Mouse (Mus musculus) cerebellum, adult 9-10 months (tissue): ENCODE measurements around the gene Phf8.
A peak's percentile ranks its signal among the peaks of the same experiment; 100 is the strongest.
"Not testable (repeated sequence)": the region's sequence is repeated elsewhere in the genome, so short reads cannot be mapped to it uniquely, and the experiment has no call there.

ENCODE experiments used
- DNase-seq: peaks from one replicate; pipeline ENCODE4 v3.0.0; 2022

The Phf8 gene

DNA sequence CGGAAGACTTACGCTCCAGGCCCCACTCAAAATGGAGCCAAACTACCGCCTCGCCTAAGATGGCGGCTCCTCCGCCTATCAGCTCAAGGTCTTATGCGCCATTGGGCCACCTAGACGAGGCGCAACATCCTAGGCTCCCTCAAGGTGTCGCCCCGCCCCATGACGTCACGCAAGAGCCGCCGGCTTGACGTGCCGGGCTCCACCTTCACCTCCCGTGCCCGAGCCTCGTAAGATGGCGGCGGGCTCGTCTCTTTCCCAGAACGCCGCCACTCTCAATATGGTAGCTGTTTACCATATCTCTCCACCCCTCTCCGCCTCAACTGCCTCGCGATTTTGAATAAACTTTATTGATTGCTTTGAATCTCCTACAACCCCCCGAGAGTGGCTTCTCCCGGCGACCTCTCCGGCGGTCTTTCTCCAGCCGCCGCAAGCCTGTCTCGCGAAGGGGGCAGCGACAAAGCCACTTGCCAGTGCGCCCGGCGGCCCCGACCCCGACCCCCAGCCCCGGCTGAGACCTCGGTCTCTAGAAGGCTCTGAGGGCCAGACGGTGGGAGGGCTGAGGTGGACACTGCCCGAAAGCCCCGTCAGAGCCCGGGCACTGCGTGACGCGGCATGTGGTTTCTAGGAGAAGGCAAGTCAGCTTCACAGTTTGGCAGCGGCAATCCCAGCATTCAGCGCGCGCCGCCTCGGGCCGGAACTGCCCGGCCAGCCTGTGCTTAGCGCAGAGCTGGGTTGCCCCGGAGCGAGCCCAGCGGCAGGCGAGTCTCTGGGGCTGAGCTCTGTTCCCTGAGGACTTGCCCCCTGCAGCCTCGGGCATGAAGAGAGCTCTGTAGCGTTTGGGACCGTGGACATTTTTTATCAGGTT is at the start of gene Phf8:
Gene Phf8 (plus strand): TSS at position 215 of the 865 bp plus-strand sequence.
- peak; percentile 95 for DNase-seq

GRCm38 (mm10) chrX:151488128-151488527 is 32.3 kb upstream of the Phf8 start:
- DNase-seq, result no peak

DNA sequence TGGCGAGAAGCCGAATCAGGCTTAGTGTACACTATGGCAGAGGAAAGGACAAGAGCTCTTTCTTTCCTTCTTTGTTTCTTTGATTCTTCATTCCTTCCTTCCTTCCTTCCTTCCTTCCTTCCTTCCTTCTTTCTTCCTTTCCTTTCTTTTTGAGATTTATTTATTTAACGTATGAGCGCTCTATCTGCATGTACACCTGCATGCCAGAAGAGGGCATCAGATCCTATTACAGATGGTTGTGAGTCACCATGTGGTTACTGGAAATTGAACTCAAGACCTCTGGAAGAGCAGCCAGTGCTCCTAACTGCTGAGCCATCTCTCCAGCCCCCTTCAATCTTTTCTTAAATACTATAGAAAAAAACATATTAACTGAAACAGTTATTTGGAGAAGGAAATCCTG is 27.2 kb upstream of the Phf8 start:
- DNase-seq, result not testable (repeated sequence)

- DNase-seq, result no peak
Measured at GRCm38 (mm10) chrX:151496596-151496995, 23.9 kb upstream of the Phf8 start.

GRCm38 (mm10) chrX:151508536-151508935 is 11.9 kb upstream of the Phf8 start:
- DNase-seq, result no peak

DNA sequence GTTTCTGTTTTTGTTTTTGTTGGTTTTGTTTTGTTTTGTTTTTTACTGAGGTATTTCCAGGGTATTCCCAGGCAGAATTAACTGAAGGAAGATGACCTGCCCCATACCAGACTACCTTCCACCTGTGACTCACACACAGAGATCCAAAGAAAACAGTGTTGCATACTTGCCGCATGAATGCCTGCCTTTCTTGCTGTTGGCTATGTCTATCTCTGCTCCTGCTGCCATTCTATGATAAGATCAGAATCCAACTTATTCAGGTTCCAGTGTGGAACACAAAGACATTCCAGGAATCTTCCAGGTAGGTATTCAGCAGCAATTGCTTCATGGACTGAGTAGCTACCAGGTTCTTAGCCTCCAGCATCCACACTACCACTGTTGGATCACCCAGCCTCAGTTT is 10.6 kb upstream of the Phf8 start:
- DNase-seq, result no peak

GRCm38 (mm10) chrX:151513066-151513465 is 7.4 kb upstream of the Phf8 start:
- DNase-seq, result no peak

GRCm38 (mm10) chrX:151513694-151514093 is 6.8 kb upstream of the Phf8 start:
- no peak for DNase-seq

DNA sequence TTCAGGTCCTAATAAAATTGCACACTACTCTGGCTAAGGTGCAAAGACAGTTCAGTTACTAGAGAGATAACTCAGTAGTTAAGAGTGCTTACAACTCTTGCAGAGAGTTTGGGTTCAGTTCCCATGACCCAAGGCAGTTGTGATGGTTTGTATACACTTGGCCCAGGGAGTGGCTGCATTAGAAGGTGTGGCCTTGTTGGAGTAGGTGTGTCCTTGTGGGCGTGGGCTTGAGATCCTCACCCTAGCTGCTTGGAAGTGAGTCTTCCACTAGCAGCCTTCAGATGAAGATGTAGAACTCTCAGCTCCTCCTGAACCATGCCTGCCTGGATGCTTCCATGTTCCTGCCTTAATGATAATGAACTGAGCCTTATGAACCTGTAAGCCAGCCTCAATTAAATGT is 2.3 kb upstream of the Phf8 start:
- no peak for DNase-seq

DNA sequence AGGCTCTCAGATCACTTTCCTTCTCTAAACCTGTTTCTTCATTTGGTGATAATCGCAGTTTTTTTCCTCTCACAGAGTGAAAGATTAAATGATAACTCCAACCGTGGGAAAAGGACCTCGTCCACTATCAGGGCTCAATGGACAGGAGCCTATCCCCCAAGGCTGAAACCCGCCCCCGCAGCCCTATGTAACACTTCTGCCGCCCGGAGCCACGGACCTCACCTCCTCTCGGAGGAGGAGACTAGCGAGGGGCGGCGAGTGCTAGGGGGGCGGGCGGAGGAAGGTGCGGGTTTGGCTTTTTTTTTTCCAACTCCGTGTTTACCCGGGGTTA is 380 bp upstream of the Phf8 start:
- no peak for DNase-seq

DNA sequence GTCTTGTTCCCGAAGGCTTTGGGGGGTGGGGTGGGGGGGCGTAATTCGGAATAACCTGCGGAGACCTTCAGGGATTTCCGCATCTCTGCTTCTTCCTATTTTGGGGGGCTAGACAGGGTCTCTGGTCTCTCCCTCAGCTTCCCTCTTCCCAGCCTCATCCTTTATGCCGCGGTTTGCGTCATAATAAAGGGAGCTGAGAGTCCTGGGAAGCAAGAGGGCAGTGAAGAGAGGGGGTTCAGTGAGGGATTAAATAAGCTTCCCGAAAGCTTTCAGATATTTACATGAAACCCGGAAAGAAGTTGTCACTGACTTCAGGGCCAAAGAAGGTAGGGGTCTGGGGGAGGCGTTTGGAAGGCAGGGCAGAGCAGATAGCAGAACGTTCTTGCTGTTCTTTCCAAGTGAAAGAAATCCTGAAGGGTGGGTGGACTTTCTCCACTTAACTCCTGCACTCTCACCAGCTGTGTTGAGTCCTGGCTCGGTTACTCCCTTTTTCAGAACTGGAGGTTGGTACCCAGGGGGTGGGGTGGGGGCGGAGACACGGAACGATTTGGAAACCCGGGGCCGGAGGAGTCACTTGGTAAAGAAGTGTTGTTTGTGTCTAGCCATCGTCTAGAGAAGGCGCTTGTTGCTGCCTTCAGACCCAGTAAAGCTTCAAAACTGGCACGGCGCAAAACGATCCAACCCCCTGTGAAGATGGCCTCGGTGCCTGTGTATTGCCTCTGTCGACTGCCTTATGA is 1.5 kb downstream of the Phf8 start:
- peak; percentile 34 for DNase-seq

DNA sequence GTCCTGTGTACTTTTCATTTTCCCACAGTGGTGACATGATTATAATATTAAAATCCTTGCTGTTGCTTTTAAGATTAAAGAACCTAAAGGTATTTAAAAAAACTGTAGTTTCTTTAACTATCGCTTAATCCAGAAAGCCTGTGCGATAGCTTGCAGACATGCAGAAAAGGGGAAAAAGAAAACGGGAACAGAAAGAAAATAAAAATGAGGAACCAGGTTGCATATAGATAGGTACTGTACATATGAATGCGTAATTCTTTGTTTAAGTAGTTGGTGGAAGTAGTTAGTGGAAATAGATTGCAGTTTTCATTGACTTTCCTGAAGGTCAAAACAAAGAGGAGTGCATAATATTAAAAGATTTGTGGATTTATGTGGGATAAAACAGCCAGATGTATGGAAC is 32.9 kb downstream of the Phf8 start:
- DNase-seq, result no peak

DNA sequence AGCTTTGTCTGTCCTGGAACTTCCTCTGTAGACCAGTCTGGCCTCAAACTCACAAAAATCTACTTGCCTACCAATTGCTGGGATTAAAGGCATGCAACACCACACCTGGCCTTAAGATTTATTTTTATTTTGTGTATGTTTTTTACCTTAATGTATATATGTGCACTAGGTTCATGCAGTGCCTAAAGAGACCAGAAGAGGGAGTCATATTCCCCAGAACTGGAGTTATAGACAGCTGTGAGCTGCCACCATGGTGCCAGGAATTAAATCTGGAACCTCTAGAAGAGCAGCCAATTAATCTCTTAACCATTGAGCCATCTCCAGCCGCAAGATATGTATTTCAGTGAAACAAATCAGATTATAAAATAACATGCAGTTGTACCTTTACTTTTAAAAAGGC is 54.7 kb downstream of the Phf8 start:
- DNase-seq, result no peak

GRCm38 (mm10) chrX:151643386-151643785 is 122.9 kb downstream of the Phf8 start:
- DNase-seq, result no peak

GRCm38 (mm10) chrX:151653744-151654143 is 133.3 kb downstream of the Phf8 start:
- no peak for DNase-seq

DNA sequence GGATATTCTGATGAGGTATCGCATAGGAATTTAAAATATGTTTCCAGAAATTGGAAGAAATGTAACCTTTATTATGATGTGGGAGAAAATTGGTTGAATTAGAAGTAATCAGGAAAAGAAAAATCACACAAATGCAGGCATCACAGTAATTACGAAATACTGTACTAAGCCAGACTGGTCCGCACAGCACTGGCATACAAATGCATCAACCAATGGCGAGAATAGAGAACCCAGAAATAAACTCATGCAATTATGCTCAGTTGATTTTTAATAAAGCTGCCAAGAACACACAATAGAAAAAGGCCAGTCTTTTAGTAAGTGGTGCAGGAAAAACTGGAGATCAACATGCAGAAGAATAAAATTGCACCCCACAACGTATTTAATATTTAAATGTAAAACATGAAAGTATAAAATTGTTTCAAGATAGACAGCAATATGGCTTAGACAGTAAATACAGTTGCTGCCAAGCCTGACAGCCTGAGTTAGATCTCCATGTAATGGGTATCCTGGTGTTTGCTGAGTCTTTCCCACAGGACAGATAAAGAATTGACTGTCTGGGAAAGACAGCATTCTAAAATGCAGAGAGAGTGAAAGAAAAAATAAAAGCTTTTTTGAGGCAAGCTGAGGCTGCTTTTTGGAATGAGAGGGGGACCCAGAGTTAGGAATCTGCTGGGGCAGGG is 154.2 kb downstream of the Phf8 start:
- no peak for DNase-seq
